In genomic region chr7:129279261-129279660, GRCm38 (mm10) we compare ENCODE assay signal across 19 mouse cellular contexts. TPM values are rescaled to one million over a fixed set of nuclear protein-coding genes. Genes with fewer than 3 reads are reported as not detected.
"Had no signal": no experiment of that assay in that cellular context is flagged by ENCODE, and none has a peak within 500 bp of the region (broad histone marks: within the 10 kb centered on the region; RNA-seq: fewer than 3 reads in every experiment).

No protein-coding gene starts in this region.

- H3K9me3 ChIP-seq: kidney, embryonic 15.5 days; limb, embryonic 10.5 days; limb, embryonic 13.5 days; liver, embryonic 15.5 days; lung, embryonic 15.5 days; midbrain, embryonic 13.5 days had no signal

- ATAC-seq: liver, embryonic 12.5 days; midbrain, embryonic 13.5 days had no signal

- H3K4me2 ChIP-seq: kidney, embryonic 15.5 days; limb, embryonic 13.5 days; liver, embryonic 12.5 days; liver, embryonic 15.5 days; lung, embryonic 15.5 days; midbrain, embryonic 13.5 days had no signal

- DNase-seq: kidney, adult 11 months; kidney, adult 8-10 months; kidney, postnatal 10 days; kidney, postnatal 36 days; liver; lung, adult 18-20 months; lung, postnatal 14 days; right cerebral cortex, postnatal 14 days; right cerebral cortex, postnatal 4 days; thymus, adult 18-20 months; thymus, postnatal 36 days had no signal

- H3K27ac ChIP-seq: kidney, embryonic 15.5 days; limb, embryonic 10.5 days; limb, embryonic 13.5 days; liver, embryonic 12.5 days; liver, embryonic 15.5 days; lung, embryonic 15.5 days; macrophage; midbrain, embryonic 13.5 days had no signal

- H3K4me3 ChIP-seq: kidney, embryonic 15.5 days; limb, embryonic 10.5 days; limb, embryonic 13.5 days; liver, embryonic 12.5 days; liver, embryonic 15.5 days; lung, embryonic 15.5 days; midbrain, embryonic 13.5 days had no signal

- H3K27me3 ChIP-seq: kidney, embryonic 15.5 days; limb, embryonic 13.5 days; liver, embryonic 12.5 days; liver, embryonic 15.5 days; lung, embryonic 15.5 days; midbrain, embryonic 13.5 days had no signal

- H3K36me3 ChIP-seq: kidney, embryonic 15.5 days; limb, embryonic 10.5 days; limb, embryonic 13.5 days; liver, embryonic 12.5 days; liver, embryonic 15.5 days; lung, embryonic 15.5 days; midbrain, embryonic 13.5 days had no signal

- H3K9ac ChIP-seq: kidney, embryonic 15.5 days; limb, embryonic 13.5 days; liver, embryonic 12.5 days; liver, embryonic 15.5 days; lung, embryonic 15.5 days; midbrain, embryonic 13.5 days had no signal

- H3K4me1 ChIP-seq: kidney, embryonic 15.5 days; limb, embryonic 10.5 days; limb, embryonic 13.5 days; liver, embryonic 12.5 days; liver, embryonic 15.5 days; lung, embryonic 15.5 days; midbrain, embryonic 13.5 days had no signal

RNA-seq across cellular contexts. Expression of gene Plpp4, which starts 22.4 kb away (rescaled TPM):
- polyA plus RNA-seq: limb, embryonic 10.5 days; liver, embryonic 12.5 days; liver, embryonic 15.5 days; macrophage had no signal
